Mouse (Mus musculus) CD4-positive helper T cell, adult 2 months (primary cell): ENCODE measurements at regions not wholly inside any gene's neighbourhood (a gene's known extent, or its start where the extent isn't known, plus 50 kb on each side); places are given as distances from the start of the nearest gene placed in this dataset.

Source experiments
- DNase-seq: peaks from one replicate; pipeline ENCODE4 v3.0.0-alpha.2; 2012; ENCODE audit warnings: low read depth, missing footprints, low spot score

- DNase-seq: no peak
Observed at GRCm38 (mm10) chr8:8274987-8275386, 386.1 kb downstream of the Efnb2 start.

DNA sequence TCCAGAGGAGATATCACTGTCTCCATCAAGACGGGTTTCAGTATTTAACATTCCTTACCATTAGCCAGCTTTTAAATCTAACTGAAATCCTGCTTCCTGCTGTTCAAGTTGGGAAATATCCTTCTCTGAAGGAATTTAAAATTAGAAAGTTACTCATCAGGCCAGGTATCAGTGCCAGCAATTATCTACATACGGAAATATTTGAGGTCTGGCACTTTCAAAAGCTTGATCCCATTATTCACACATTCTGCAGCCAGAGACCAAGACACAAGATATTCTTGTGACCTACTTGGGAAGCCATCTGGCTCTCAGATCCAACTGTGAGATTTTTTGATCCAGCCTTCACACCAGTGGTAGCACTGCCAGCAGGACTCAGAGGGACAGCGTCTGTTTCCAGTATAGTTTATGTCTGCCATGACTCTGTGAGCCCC, 386.8 kb downstream of the Efnb2 start:
- no peak for DNase-seq

DNA sequence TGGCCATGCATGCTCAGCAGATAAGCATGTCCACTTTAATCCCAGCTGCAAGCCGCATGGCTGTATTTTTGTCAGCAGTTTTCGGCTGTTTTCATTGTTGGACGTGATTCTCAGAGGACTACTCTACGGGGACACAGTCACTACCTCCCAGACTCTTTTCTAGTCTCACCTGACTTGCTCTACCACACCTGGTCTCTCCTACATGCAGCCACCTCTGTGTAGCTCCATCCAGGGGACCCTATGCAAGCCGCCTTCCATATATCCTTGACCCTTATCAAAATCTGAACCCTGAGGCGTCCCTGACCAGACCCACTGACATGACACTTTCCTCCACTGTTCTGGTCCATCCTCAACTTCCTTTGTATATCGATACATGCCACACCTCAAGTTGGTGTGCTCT, 402.2 kb downstream of the Efnb2 start:
- DNase-seq: no peak

DNA sequence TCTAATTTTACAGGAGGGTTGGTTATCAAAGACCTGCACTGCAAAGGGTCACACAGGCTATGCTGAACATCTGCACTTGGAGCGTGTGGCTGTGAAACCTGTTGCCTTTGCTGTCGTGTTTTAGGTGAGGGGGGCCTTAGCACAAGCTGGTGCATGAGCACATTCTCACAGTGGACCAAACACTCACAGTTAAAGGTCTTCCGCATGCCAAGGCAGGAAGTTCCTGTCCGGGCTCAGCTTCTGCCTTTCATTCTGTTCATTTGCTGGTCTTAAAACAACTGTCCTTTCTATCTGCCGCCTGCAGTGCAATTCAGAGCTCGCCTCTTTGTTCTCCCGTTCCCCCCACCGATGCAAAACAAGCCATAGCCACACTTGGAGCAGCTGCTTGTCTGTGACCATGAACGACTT, 402.8 kb downstream of the Efnb2 start:
- no peak for DNase-seq

DNA sequence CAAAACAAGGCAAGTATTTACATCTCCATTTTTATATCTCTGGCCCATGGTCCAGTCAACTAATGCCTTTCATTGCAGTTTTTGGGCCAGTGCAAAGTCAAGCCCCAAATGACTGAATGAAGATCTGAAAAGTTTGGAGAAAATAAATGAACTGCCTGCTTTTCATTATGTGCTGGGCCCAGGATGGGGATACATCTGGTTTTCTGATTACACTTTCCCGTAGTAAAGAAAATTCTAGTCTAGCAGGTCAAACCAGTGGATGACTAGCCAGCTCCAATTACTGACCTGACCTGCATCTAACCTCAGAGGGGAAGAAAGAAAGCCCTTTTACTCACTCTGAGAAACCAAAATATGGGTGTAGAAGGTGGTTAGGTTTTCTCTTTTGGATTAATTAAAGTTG, 404.7 kb downstream of the Efnb2 start:
- DNase-seq: no peak

- DNase-seq: no peak
Observed at GRCm38 (mm10) chr8:8254446-8254845, 406.6 kb downstream of the Efnb2 start.

DNA sequence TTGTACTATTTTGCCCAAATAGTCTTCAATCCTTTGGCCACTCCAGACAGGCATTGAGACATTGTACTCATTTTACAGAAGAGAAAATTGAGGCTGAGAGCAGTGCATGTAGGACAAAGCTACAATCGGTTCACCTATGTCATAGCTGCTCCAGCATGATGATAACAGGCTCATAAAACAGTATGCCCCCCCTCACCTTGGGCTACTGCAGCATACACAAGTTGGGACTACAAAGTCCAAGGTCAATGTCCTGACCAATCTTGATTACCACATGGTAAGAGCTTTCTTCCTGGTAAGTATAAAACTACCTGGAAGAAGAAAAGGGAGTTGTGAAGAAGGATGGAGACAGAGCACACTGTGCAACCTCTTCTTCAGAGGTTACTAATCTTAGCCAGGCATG, 416.4 kb downstream of the Efnb2 start:
- DNase-seq: no peak

- DNase-seq: no peak
Observed at GRCm38 (mm10) chr8:8241755-8242501, 419.1 kb downstream of the Efnb2 start.

- no peak for DNase-seq
Observed at GRCm38 (mm10) chr8:8241051-8241688, 419.9 kb downstream of the Efnb2 start.

- no peak for DNase-seq
Observed at GRCm38 (mm10) chr8:8239489-8239888, 421.6 kb downstream of the Efnb2 start.

GRCm38 (mm10) chr8:8238051-8238450, 423.0 kb downstream of the Efnb2 start:
- DNase-seq: no peak

- no peak for DNase-seq
Observed at GRCm38 (mm10) chr8:8233616-8234015, 427.4 kb downstream of the Efnb2 start.

DNA sequence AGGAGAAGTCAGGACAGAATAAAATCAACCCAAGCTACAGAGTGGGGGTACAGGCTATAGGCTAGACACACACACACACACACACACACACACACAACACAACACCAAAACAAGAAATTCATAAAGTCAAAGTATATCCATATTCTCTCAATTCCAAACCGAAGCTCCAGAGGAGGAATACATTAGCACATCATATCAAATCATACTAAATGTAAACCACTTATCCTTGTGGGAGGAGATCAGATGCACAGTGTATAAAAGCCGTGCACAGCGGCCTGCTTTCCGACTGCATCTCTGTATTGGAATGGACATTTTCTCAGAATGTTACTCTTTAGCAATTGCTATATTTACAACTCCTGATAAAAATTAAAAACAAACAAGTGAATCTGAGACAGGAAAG, 427.9 kb downstream of the Efnb2 start:
- no peak for DNase-seq

- no peak for DNase-seq
Observed at GRCm38 (mm10) chr8:8231996-8232632, 428.9 kb downstream of the Efnb2 start.

DNA sequence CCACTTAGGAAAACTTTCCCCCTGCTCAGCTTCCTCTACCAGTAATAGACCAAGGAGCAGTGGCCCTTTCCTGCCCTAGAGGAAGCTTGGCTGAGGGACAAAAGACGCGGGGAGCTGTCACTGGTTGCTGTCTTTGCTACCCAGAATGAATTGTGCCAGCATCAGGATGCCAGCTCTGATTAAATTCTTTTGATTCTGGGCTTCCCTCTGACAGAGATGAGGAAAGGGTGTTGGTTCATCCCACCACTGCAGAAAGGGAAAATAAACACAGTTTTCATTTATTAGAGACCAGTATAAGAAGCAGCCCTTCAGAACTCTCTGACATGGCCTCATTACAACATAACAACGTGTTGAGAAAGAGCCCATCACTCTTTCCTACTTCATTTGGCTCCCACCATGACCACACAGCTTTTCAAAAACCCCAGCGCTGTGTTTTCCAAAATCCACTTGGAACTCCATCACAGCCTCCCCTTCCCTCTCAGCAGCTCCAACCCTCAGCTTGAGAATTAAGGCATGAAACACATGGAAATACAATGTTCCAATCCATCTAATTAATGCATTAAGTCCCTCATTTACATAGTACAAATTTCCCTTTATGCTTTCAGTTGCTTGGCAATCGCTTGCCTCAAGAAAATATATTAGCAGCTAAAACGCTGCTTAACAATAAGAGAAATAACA, 429.6 kb downstream of the Efnb2 start:
- DNase-seq: no peak

DNA sequence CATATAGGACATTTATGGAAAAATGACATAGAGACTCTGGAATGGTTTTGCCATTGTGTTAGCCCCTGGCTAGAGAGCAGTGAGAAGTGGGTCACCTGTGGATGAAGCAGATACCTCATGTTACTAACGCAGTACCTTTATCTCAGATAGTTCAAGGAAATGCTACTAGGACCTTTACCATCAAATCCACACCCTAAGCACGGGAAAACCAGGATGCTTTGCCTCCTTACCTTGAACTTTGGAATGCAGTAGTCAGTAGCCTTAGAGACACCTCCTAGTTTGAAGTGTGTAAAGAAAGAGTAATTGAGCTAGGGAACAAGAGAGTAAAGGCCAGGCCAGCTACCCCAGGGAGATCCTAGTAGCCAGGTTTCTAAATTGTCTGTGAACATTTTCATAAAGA, 435.0 kb downstream of the Efnb2 start:
- no peak for DNase-seq

- DNase-seq: no peak
Observed at GRCm38 (mm10) chr8:8225175-8225830, 435.7 kb downstream of the Efnb2 start.

DNA sequence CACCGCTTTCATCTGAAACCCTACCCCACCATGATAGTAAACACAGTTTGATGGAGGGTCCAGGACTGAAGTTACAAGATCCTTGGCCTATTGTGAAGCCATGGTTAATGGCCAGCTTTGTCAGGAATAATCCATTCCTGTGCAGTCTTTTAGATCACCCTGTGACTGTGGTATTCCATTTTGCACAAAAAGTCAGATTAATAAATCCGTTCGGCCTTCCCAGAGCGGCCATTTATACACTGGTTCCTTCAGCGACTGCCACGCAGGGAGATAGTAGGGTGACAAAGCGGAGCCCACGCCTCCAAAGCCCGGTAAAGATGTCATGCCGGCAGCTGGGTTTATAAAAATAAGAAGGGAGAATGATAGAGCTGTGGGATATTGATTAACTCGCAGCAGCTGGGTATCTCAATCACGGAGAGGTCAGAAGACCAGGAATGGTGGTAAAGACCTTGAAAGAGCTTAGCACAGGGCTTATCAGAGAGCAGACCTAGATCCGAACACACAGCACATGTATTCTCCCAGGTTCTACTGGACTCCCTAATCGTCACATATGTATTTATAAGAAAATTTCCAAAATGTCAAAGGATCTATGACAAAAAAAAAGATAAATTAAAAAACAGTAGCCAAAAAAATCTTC, 440.5 kb downstream of the Efnb2 start:
- no peak for DNase-seq

GRCm38 (mm10) chr8:8219701-8220394, 441.2 kb downstream of the Efnb2 start:
- no peak for DNase-seq

DNA sequence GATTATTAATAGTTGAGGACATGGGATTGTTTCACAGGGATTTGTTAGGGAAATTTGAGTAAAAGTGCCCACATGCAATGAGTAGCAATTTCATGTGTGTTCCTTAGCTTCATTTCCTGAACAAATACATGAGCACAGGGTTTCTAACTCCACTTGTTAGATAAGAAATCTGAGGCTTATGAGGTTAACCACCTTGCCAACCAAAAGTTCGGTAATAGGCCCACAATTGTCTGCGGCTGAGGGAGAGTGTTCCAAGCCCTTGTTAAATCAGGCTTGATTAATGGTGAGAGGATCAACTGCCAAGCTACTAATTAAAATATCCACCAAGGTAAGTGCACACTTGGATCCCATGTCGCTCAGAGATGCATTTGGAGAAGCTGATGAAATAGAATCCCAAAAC, 468.0 kb downstream of the Efnb2 start:
- no peak for DNase-seq

- no peak for DNase-seq
Observed at GRCm38 (mm10) chr8:8186046-8186445, 475.0 kb downstream of the Efnb2 start.
